Mouse (Mus musculus) bone marrow macrophage, adult 2 months (primary cell): Measurements from ENCODE around the gene Mtmr10. TPM values are rescaled to one million over a fixed set of nuclear protein-coding genes. Genes with fewer than 3 reads are reported as not detected.

Experiments
- H3K27ac ChIP-seq: 2 replicates; pipeline ENCODE4 v1.5.1; 2012; ENCODE audit warnings: low read depth, low read length; ENCODE audit not compliant: insufficient read depth
- H3K4me1 ChIP-seq: 2 replicates; pipeline ENCODE4 v1.6.1; 2012; ENCODE audit warnings: low read length; ENCODE audit not compliant: control insufficient read depth, insufficient read depth
- H3K4me3 ChIP-seq: 2 replicates; pipeline ENCODE4 v1.5.1; 2012; ENCODE audit warnings: mild to moderate bottlenecking, low read length, moderate library complexity; ENCODE audit not compliant: insufficient read depth
- CTCF ChIP-seq: IDR thresholded peaks from 2 replicates; pipeline ENCODE4 v1.5.1; 2012; ENCODE audit warnings: low read depth, mild to moderate bottlenecking, low read length, moderate library complexity
- POLR2A ChIP-seq: IDR thresholded peaks from 2 replicates; pipeline ENCODE4 v1.6.1; 2012; ENCODE audit warnings: mild to moderate bottlenecking, low read depth, low read length, borderline replicate concordance
- polyA plus RNA-seq: library from polyadenylated mRNA; stranded (reverse); fragments of >200 nt; gene quantifications from 2 replicates; pipeline ENCODE4 v1.2.4, GENCODE M21; 2012; ENCODE audit not compliant: missing spikeins, insufficient read depth, insufficient read length

Mtmr10 gene
- polyA plus RNA-seq, 1 experiment: 24.4 TPM

DNA sequence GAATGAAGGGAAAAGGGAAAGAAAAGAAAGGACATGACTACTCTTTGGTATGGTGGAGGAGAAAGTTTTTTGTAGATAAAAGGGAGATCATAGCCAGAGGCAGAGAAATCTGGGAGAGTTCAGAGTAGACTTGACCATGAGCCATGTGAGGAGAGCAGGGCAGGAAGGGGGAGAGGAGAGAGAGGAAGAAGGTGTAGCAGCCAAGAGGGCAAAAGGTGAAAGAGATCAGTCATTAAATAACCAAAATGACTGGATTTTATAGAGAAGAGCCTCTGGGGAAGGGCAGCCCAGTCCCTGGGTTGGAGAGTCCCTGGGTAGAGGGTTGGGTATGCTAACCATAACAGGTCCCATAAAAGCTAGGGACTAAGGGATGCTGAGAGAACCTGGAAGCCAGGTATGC, 887 bp upstream of the Mtmr10 start:
- TF ChIP-seq POLR2A (no peak), CTCF (no peak)
- Histone ChIP-seq H3K27ac (peak overlapping the region; percentile 42), H3K4me3 (peak overlapping the region; percentile 96), H3K4me1 (peaks cover 24% of the 10 kb centered on the region)

DNA sequence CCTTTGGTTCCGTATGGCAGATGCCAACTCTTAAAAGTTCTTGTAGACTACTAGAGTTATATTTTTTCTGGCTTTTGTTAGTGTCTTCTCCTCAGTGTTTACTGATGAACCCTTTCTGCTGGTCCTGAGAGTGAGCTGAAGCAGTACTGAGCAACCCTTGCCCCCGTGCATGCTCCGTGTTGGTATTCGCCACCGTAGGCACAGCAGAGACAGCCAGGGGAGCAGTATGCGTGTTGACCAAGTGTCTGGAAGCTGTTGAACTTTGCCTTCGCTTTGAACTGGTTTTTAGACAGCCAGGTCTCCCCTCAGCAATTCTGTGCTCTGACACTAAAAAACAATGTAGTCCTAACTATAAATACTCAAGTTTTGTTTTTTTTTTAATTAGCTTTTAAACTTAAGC, 2.0 kb downstream of the Mtmr10 start:
- peaks cover 22% of the 10 kb centered on the region for H3K4me1 ChIP-seq
- H3K27ac ChIP-seq: no peak overlapping the region
- TF ChIP-seq CTCF: no peak
- no peak for TF ChIP-seq POLR2A
- no peak overlapping the region for H3K4me3 ChIP-seq

GRCm38 (mm10) chr7:64290431-64290830, 3.0 kb downstream of the Mtmr10 start:
- Histone ChIP-seq H3K27ac (no peak overlapping the region), H3K4me1 (peaks cover 19% of the 10 kb centered on the region), H3K4me3 (no peak overlapping the region)
- no peak for TF ChIP-seq POLR2A
- TF ChIP-seq CTCF: no peak

GRCm38 (mm10) chr7:64291722-64292121, 4.3 kb downstream of the Mtmr10 start:
- Histone ChIP-seq H3K4me1 (peaks cover 11% of the 10 kb centered on the region), H3K27ac (no peak overlapping the region), H3K4me3 (no peak overlapping the region)
- TF ChIP-seq CTCF: no peak
- no peak for TF ChIP-seq POLR2A

GRCm38 (mm10) chr7:64296286-64297010, 9.0 kb downstream of the Mtmr10 start:
- Histone ChIP-seq H3K27ac (no peak overlapping the region), H3K4me3 (no peak overlapping the region), H3K4me1 (no peaks in the 10 kb centered on the region)
- TF ChIP-seq POLR2A (no peak), CTCF (no peak)

GRCm38 (mm10) chr7:64310241-64310640, 22.8 kb downstream of the Mtmr10 start:
- Histone ChIP-seq H3K27ac (no peak overlapping the region), H3K4me3 (no peak overlapping the region), H3K4me1 (no peaks in the 10 kb centered on the region)
- no peak for TF ChIP-seq POLR2A
- no peak for TF ChIP-seq CTCF

DNA sequence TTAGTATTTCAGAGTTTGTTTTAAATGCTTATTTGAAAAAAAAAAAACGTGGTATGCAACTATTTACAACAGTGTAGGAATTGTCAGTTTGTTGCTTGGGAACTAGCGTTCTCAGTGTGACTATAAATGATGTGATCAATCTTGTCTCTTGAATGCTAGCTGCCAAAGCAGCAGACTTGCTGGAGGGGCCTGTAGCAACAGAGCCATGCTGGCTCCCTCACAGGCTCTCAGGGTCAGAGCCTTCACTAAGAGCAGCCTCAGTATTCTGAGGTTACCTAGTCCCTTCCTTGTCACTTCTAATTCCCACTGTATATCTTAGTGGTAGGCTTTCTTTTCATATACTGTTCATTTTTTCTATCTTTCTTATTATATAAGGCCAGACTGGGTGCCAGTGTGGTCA, 23.3 kb downstream of the Mtmr10 start:
- TF ChIP-seq POLR2A: no peak
- TF ChIP-seq CTCF: no peak
- no peak overlapping the region for H3K4me3 ChIP-seq
- H3K27ac ChIP-seq: no peak overlapping the region
- H3K4me1 ChIP-seq: no peaks in the 10 kb centered on the region

DNA sequence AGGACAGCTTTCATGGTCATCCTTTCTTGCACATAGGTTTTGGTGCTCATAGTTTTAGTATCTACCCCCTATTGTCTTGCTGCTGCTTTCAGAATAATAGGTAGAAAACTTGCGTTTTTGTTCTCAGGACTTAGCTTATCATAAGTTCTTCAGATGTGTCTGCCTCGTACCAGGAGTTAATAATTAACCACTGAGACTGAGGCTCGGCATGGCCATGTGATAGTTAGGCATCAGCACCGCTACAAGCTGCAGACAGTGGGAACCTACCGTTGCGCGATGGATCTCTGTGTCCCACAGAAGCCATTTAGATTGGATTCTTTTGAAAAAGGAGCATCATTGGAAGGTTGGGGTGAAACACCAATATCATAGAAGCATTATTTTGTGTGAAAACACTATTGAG, 25.4 kb downstream of the Mtmr10 start:
- no peak overlapping the region for H3K4me3 ChIP-seq
- peaks cover 8% of the 10 kb centered on the region for H3K4me1 ChIP-seq
- H3K27ac ChIP-seq: no peak overlapping the region
- TF ChIP-seq POLR2A (no peak), CTCF (no peak)

DNA sequence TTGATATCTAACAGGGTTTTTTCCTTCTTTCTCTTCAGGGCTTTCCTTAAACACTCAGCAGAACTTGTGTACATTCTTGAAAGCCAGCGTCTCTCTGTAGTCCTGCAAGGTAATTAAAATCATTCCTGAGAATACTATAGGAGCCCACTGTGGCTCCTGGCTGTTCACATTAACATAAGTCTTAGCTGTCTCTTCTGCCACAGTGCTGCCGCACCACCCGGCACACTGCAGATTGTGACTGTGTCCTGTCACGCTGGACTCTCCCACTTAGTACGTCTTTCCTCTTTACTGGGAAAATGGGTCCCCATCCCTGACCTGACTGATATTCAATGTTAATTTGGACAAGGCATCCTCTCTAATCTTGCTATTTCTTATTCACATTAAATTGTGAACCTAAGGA, 33.7 kb downstream of the Mtmr10 start:
- Histone ChIP-seq H3K4me1 (peaks cover 38% of the 10 kb centered on the region), H3K4me3 (no peak overlapping the region), H3K27ac (no peak overlapping the region)
- no peak for TF ChIP-seq POLR2A
- TF ChIP-seq CTCF: no peak

GRCm38 (mm10) chr7:64321658-64322057, 34.2 kb downstream of the Mtmr10 start:
- peaks cover 39% of the 10 kb centered on the region for H3K4me1 ChIP-seq
- H3K4me3 ChIP-seq: no peak overlapping the region
- TF ChIP-seq POLR2A (no peak), CTCF (no peak)
- H3K27ac ChIP-seq: no peak overlapping the region
